Mouse (Mus musculus): ENCODE measurements around the gene Myom1. TPM values are rescaled to one million over a fixed set of nuclear protein-coding genes. Genes with fewer than 3 reads are reported as not detected.

Myom1 gene
- polyA plus RNA-seq, 1 experiment, result 1.5 TPM

GRCm38 (mm10) chr17:71102571-71103551 is 100.4 kb downstream of the Myom1 start:
- H3K36me3 ChIP-seq (ENCODE audit: control insufficient read depth, insufficient read depth, low read length), result no peaks in the 10 kb centered on the region
- no peak overlapping the region for H3K27ac ChIP-seq (ENCODE audit: insufficient read depth, low read length)
- TF ChIP-seq POLR2A (IDR thresholded peaks at IDR 0.05; ENCODE audit: low read depth, low read length) (no peak), CTCF (IDR thresholded peaks at IDR 0.05; ENCODE audit: extremely low read depth, insufficient read depth, insufficient read length, insufficient replicate concordance) (no peak)
- DNase-seq (ENCODE audit: low read depth in 1 of 2, low spot score in 2 of 2), result no peak
- no peak overlapping the region for H3K4me3 ChIP-seq (ENCODE audit: extremely low read depth, insufficient read depth, insufficient read length)
- H3K4me1 ChIP-seq (ENCODE audit: control insufficient read depth, insufficient read depth, insufficient read length), result no peaks in the 10 kb centered on the region; the same call in 1 of the 2 replicates
- no peaks in the 10 kb centered on the region for H3K27me3 ChIP-seq (ENCODE audit: control insufficient read depth, insufficient read depth, low read length)
- WGBS, result 34% methylated on average over 17 of the region's 17 CpGs

- DNase-seq (ENCODE audit: low read depth in 1 of 2, low spot score in 2 of 2), result no peak
- H3K36me3 ChIP-seq (ENCODE audit: control insufficient read depth, insufficient read depth, low read length), result no peaks in the 10 kb centered on the region
- TF ChIP-seq POLR2A (IDR thresholded peaks at IDR 0.05; ENCODE audit: low read depth, low read length) (no peak), CTCF (IDR thresholded peaks at IDR 0.05; ENCODE audit: extremely low read depth, insufficient read depth, insufficient read length, insufficient replicate concordance) (no peak)
- no peaks in the 10 kb centered on the region for H3K27me3 ChIP-seq (ENCODE audit: control insufficient read depth, insufficient read depth, low read length)
- no peak overlapping the region for H3K4me3 ChIP-seq (ENCODE audit: extremely low read depth, insufficient read depth, insufficient read length)
- no peak overlapping the region for H3K27ac ChIP-seq (ENCODE audit: insufficient read depth, low read length)
- H3K4me1 ChIP-seq (ENCODE audit: control insufficient read depth, insufficient read depth, insufficient read length), result no peaks in the 10 kb centered on the region; the same call in 1 of the 2 replicates
- 92% methylated on average over 7 of the region's 7 CpGs for WGBS
These were observed 102.9 kb downstream of the Myom1 start for GRCm38 (mm10) chr17:71105297-71105696.

GRCm38 (mm10) chr17:71106250-71106649 is 103.8 kb downstream of the Myom1 start:
- no peak for DNase-seq (ENCODE audit: low read depth in 1 of 2, low spot score in 2 of 2)
- Histone ChIP-seq H3K27ac (ENCODE audit: insufficient read depth, low read length) (no peak overlapping the region), H3K4me1 (ENCODE audit: control insufficient read depth, insufficient read depth, insufficient read length) (no peaks in the 10 kb centered on the region; the same call in 1 of the 2 replicates), H3K4me3 (ENCODE audit: extremely low read depth, insufficient read depth, insufficient read length) (no peak overlapping the region), H3K36me3 (ENCODE audit: control insufficient read depth, insufficient read depth, low read length) (no peaks in the 10 kb centered on the region), H3K27me3 (ENCODE audit: control insufficient read depth, insufficient read depth, low read length) (no peaks in the 10 kb centered on the region)
- TF ChIP-seq CTCF (IDR thresholded peaks at IDR 0.05; ENCODE audit: extremely low read depth, insufficient read depth, insufficient read length, insufficient replicate concordance), result no peak
- TF ChIP-seq POLR2A (IDR thresholded peaks at IDR 0.05; ENCODE audit: low read depth, low read length), result no peak
- 92% methylated on average over 8 of the region's 8 CpGs for WGBS

- H3K27ac ChIP-seq (ENCODE audit: insufficient read depth, low read length), result no peak overlapping the region
- WGBS, result 91% methylated on average over 6 of the region's 6 CpGs
- no peaks in the 10 kb centered on the region for H3K27me3 ChIP-seq (ENCODE audit: control insufficient read depth, insufficient read depth, low read length)
- H3K36me3 ChIP-seq (ENCODE audit: control insufficient read depth, insufficient read depth, low read length), result no peaks in the 10 kb centered on the region
- no peak for DNase-seq (ENCODE audit: low read depth in 1 of 2, low spot score in 2 of 2)
- H3K4me1 ChIP-seq (ENCODE audit: control insufficient read depth, insufficient read depth, insufficient read length), result no peaks in the 10 kb centered on the region
- H3K4me3 ChIP-seq (ENCODE audit: extremely low read depth, insufficient read depth, insufficient read length), result no peak overlapping the region
- TF ChIP-seq CTCF (IDR thresholded peaks at IDR 0.05; ENCODE audit: extremely low read depth, insufficient read depth, insufficient read length, insufficient replicate concordance) (no peak), POLR2A (IDR thresholded peaks at IDR 0.05; ENCODE audit: low read depth, low read length) (no peak)
These were observed 108.4 kb downstream of the Myom1 start for GRCm38 (mm10) chr17:71110753-71111265.

GRCm38 (mm10) chr17:71112689-71113088 is 110.3 kb downstream of the Myom1 start:
- TF ChIP-seq POLR2A (IDR thresholded peaks at IDR 0.05; ENCODE audit: low read depth, low read length) (no peak), CTCF (IDR thresholded peaks at IDR 0.05; ENCODE audit: extremely low read depth, insufficient read depth, insufficient read length, insufficient replicate concordance) (no peak)
- Histone ChIP-seq H3K4me3 (ENCODE audit: extremely low read depth, insufficient read depth, insufficient read length) (no peak overlapping the region), H3K4me1 (ENCODE audit: control insufficient read depth, insufficient read depth, insufficient read length) (peaks cover 1% of the 10 kb centered on the region; the same call in 1 of the 2 replicates), H3K36me3 (ENCODE audit: control insufficient read depth, insufficient read depth, low read length) (no peaks in the 10 kb centered on the region), H3K27me3 (ENCODE audit: control insufficient read depth, insufficient read depth, low read length) (no peaks in the 10 kb centered on the region), H3K27ac (ENCODE audit: insufficient read depth, low read length) (no peak overlapping the region)
- WGBS, result 86% methylated on average over 3 of the region's 3 CpGs
- no peak for DNase-seq (ENCODE audit: low read depth in 1 of 2, low spot score in 2 of 2)

GRCm38 (mm10) chr17:71114282-71114681 is 111.8 kb downstream of the Myom1 start:
- Histone ChIP-seq H3K27me3 (ENCODE audit: control insufficient read depth, insufficient read depth, low read length) (no peaks in the 10 kb centered on the region), H3K27ac (ENCODE audit: insufficient read depth, low read length) (no peak overlapping the region), H3K4me3 (ENCODE audit: extremely low read depth, insufficient read depth, insufficient read length) (no peak overlapping the region), H3K4me1 (ENCODE audit: control insufficient read depth, insufficient read depth, insufficient read length) (peaks cover 14% of the 10 kb centered on the region), H3K36me3 (ENCODE audit: control insufficient read depth, insufficient read depth, low read length) (no peaks in the 10 kb centered on the region)
- TF ChIP-seq POLR2A (IDR thresholded peaks at IDR 0.05; ENCODE audit: low read depth, low read length) (no peak), CTCF (IDR thresholded peaks at IDR 0.05; ENCODE audit: extremely low read depth, insufficient read depth, insufficient read length, insufficient replicate concordance) (no peak)
- no peak for DNase-seq (ENCODE audit: low read depth in 1 of 2, low spot score in 2 of 2)
- WGBS, result 94% methylated on average over 4 of the region's 4 CpGs

All from spleen, adult 2 months (tissue).